Comparison of ENCODE assay signal across 7 mouse cellular contexts in genomic region chr6:120363688-120364522, GRCm38 (mm10). TPM values are rescaled to one million over a fixed set of nuclear protein-coding genes. Genes with fewer than 3 reads are reported as not detected.
A peak's percentile ranks its signal among the peaks of the same experiment; 100 is the strongest.
DNase-seq lines count a peak whose midpoint lies in the region; ATAC-seq lines count a peak whose summit lies in the region.

Gene Kdm5a, plus strand, starts transcription at chr6:120364124.
Gene Ccdc77, minus strand, starts transcription at chr6:120364374.

- under 1% methylated on average over 71 of the region's 71 CpGs for WGBS in embryonic facial prominence, embryonic 11.5 days
- WGBS in limb, embryonic 10.5 days: under 1% methylated on average over 71 of the region's 71 CpGs
- under 1% methylated on average over 71 of the region's 71 CpGs for WGBS in midbrain, embryonic 13.5 days

- peak within 1 kb of the TSS; percentile 98 for H3K4me3 ChIP-seq in embryonic facial prominence, embryonic 11.5 days (ENCODE audit: low read depth, low read length)
- H3K4me3 ChIP-seq in limb, embryonic 10.5 days: peak within 1 kb of the TSS; percentile 98
- H3K4me3 ChIP-seq in midbrain, embryonic 13.5 days (replicated peaks): peak within 1 kb of the TSS; percentile 82

- peak within 1 kb of the TSS; percentile 77 for H3K27ac ChIP-seq in embryonic facial prominence, embryonic 11.5 days (replicated peaks; ENCODE audit: low read depth, low read length)
- H3K27ac ChIP-seq in limb, embryonic 10.5 days: peak within 1 kb of the TSS; percentile 94
- peak within 1 kb of the TSS; percentile 93 for H3K27ac ChIP-seq in midbrain, embryonic 13.5 days

- peak; percentile 95 for DNase-seq in adrenal gland, postnatal 14 days
- DNase-seq in embryonic facial prominence, embryonic 11.5 days (ENCODE audit: low spot score): peak; percentile 97
- peak; percentile 94 for DNase-seq in kidney, adult 11 months
- peak; percentile 96 for DNase-seq in limb, embryonic 10.5 days (ENCODE audit: low spot score)
- DNase-seq in spleen, adult 12 weeks (ENCODE audit: low spot score): peak; percentile 84

- H3K4me1 ChIP-seq in embryonic facial prominence, embryonic 11.5 days (ENCODE audit: control insufficient read depth, insufficient read depth, low read length): no peaks in the 10 kb centered on the region; the same call in 1 of the 2 replicates
- peaks cover 18% of the 10 kb centered on the region for H3K4me1 ChIP-seq in limb, embryonic 10.5 days
- H3K4me1 ChIP-seq in midbrain, embryonic 13.5 days (replicated peaks): peaks cover 20% of the 10 kb centered on the region

- H3K9ac ChIP-seq in embryonic facial prominence, embryonic 11.5 days (replicated peaks; ENCODE audit: low read length): peak within 1 kb of the TSS; percentile 91
- H3K9ac ChIP-seq in midbrain, embryonic 13.5 days (replicated peaks): peak within 1 kb of the TSS; percentile 93

- peak within 1 kb of the TSS; percentile 81 for H3K4me2 ChIP-seq in embryonic facial prominence, embryonic 11.5 days (ENCODE audit: low read depth, low read length)
- peak within 1 kb of the TSS; percentile 98 for H3K4me2 ChIP-seq in midbrain, embryonic 13.5 days (replicated peaks)

- no peaks in the 10 kb centered on the region; the same call in 1 of the 2 replicates for H3K36me3 ChIP-seq in embryonic facial prominence, embryonic 11.5 days (replicated peaks; ENCODE audit: control insufficient read depth, insufficient read depth, low read depth, low read length)
- peaks cover 24% of the 10 kb centered on the region for H3K36me3 ChIP-seq in limb, embryonic 10.5 days
- H3K36me3 ChIP-seq in midbrain, embryonic 13.5 days: peaks cover 18% of the 10 kb centered on the region

- no peaks in the 10 kb centered on the region for H3K9me3 ChIP-seq in embryonic facial prominence, embryonic 11.5 days (replicated peaks; ENCODE audit: control insufficient read depth, low read length)
- H3K9me3 ChIP-seq in limb, embryonic 10.5 days (replicated peaks): no peaks in the 10 kb centered on the region
- H3K9me3 ChIP-seq in midbrain, embryonic 13.5 days: no peaks in the 10 kb centered on the region

- ATAC-seq in embryonic facial prominence, embryonic 11.5 days (replicated peaks; ENCODE audit: insufficient number of reproducible peaks, low FRiP score, low TSS enrichment, low read depth): peak; percentile 93
- peak; percentile 90 for ATAC-seq in granulocyte monocyte progenitor cell, adult 5-6 weeks (replicated peaks; ENCODE audit: poor library complexity, severe bottlenecking)
- peak; percentile 98 for ATAC-seq in midbrain, embryonic 13.5 days

- H3K27me3 ChIP-seq in embryonic facial prominence, embryonic 11.5 days (ENCODE audit: control insufficient read depth, insufficient read depth, low read length): no peaks in the 10 kb centered on the region
- H3K27me3 ChIP-seq in limb, embryonic 10.5 days (ENCODE audit: low read depth, poor library complexity, severe bottlenecking): no peaks in the 10 kb centered on the region
- H3K27me3 ChIP-seq in midbrain, embryonic 13.5 days: no peaks in the 10 kb centered on the region

RNA-seq across cellular contexts. Expression of gene Kdm5a, which starts in this region (rescaled TPM):
- total RNA-seq in adrenal gland, postnatal 14 days (2021): 54.8 and 58.4 TPM in 2 replicates
- 54.5 and 55.9 TPM in 2 replicates for polyA plus RNA-seq in embryonic facial prominence, embryonic 11.5 days (2014; fragmentation: Nextera tagmentation; extraction: Ambion mirVana)
- total RNA-seq in granulocyte monocyte progenitor cell, adult 5-6 weeks (2014; fragmentation: Nextera tagmentation): 30.9 and 42.5 TPM in 2 replicates
- total RNA-seq in granulocyte monocyte progenitor cell, adult 5-6 weeks (2017): 70.2 and 81.0 TPM in 2 replicates
- polyA plus RNA-seq in limb, embryonic 10.5 days (2016; fragmentation: Nextera tagmentation; extraction: Ambion mirVana): 45.7 and 45.9 TPM in 2 replicates
- 54.0 and 58.4 TPM in 2 replicates for polyA plus RNA-seq in midbrain, embryonic 13.5 days (2015; fragmentation: Nextera tagmentation; extraction: Ambion mirVana)

RNA-seq across cellular contexts. Expression of gene Ccdc77, which starts in this region (rescaled TPM):
- total RNA-seq in adrenal gland, postnatal 14 days (2021): 10.5 and 10.7 TPM in 2 replicates
- 26.3 and 29.5 TPM in 2 replicates for polyA plus RNA-seq in embryonic facial prominence, embryonic 11.5 days (2014; fragmentation: Nextera tagmentation; extraction: Ambion mirVana)
- total RNA-seq in granulocyte monocyte progenitor cell, adult 5-6 weeks (2014; fragmentation: Nextera tagmentation): 18.6 and 21.6 TPM in 2 replicates
- total RNA-seq in granulocyte monocyte progenitor cell, adult 5-6 weeks (2017): 32.6 and 32.7 TPM in 2 replicates
- 25.6 and 29.4 TPM in 2 replicates for polyA plus RNA-seq in limb, embryonic 10.5 days (2016; fragmentation: Nextera tagmentation; extraction: Ambion mirVana)
- 16.0 and 16.9 TPM in 2 replicates for polyA plus RNA-seq in midbrain, embryonic 13.5 days (2015; fragmentation: Nextera tagmentation; extraction: Ambion mirVana)

Comparison
In these comparisons a context has a peak if more than half of its experiments do, and no peak if none do; other contexts are left out.
1. Peak in every context shown above with its lines: DNase-seq, ATAC-seq, H3K4me3 ChIP-seq and H3K27ac ChIP-seq.